Mouse (Mus musculus) stomach, postnatal 0 days (tissue): ENCODE data around the gene Fto.

ENCODE experiments used
- CTCF ChIP-seq: IDR thresholded peaks from 2 replicates; pipeline ENCODE4 v1.5.1; 2016; ENCODE audit warnings: antibody characterized with exemption, low read depth, mild to moderate bottlenecking, moderate library complexity
- EP300 ChIP-seq: optimal IDR thresholded peaks from 2 replicates; pipeline ENCODE3; 2016; ENCODE audit warnings: antibody characterized with exemption

GRCm38 (mm10) chr8:91404311-91404710 lies 91.0 kb downstream of the Fto start:
- no peak for TF ChIP-seq EP300
- no peak for TF ChIP-seq CTCF
